Mouse (Mus musculus): ENCODE data around the gene Rhbg. TPM values are rescaled to one million over a fixed set of nuclear protein-coding genes. Genes with fewer than 3 reads are reported as not detected.
"Not testable (repeated sequence)": the region's sequence is repeated elsewhere in the genome, so short reads cannot be mapped to it uniquely, and the experiment has no call there.

Gene Rhbg
- polyA plus RNA-seq, 1 experiment from 2014 or later = 0.10 TPM

DNA sequence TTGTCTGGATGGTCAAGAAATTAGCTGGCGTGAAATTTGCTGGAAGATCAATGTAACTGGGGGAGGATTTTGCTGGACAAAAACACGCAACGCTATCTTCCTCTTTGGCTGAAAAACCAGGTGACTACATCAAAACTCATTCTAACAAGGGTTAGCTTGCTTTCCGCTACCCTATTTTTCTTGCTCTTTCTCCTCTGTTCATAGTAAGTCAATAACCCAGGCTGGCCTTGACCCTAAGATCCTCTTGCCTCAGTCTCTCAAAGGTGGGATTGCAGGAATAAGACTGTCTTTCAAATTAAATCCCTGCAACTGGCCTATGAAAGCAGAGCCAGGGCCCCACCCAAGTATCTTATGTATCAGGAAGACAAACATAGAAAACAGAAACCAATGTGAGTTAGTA is 32.6 kb upstream of the Rhbg start, which contains the start of gene Gm38392:
Gene Gm38392 (minus strand): TSS at position 101 of the 400 bp plus-strand sequence.
- no peak within 1 kb of the TSS for H3K4me2 ChIP-seq
- WGBS (ENCODE audit: insufficient replicate concordance) = 93% methylated on average over 4 of the region's 4 CpGs

DNA sequence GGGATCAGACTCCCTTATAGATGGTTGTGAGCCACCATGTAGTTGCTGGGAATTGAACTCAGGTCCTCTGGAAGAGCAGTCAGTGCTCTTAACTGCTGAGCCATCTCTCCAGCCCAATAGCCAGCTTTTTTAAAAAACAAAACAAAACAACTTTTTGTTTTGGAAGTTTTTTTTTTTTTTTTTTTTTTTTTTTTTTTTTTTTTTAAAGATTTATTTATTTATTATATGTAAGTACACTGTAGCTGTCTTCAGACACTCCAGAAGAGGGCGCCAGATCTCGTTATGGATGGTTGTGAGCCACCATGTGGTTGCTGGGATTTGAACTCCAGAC is 31.0 kb upstream of the Rhbg start:
- H3K4me1 ChIP-seq (ENCODE audit: control insufficient read depth, insufficient read depth, low read length); H3K27me3 ChIP-seq (ENCODE audit: control insufficient read depth, insufficient read depth, low read length); H3K9ac ChIP-seq (ENCODE audit: low read depth, low read length); ATAC-seq (replicated peaks; ENCODE audit: insufficient number of reproducible peaks, low FRiP score, low TSS enrichment); H3K36me3 ChIP-seq (ENCODE audit: control insufficient read depth, insufficient read depth, low read length); H3K27ac ChIP-seq (ENCODE audit: low read depth, low read length); H3K4me2 ChIP-seq; H3K9me3 ChIP-seq (replicated peaks; ENCODE audit: control insufficient read depth, low read length); H3K4me3 ChIP-seq (ENCODE audit: low read depth, low read length): not testable (repeated sequence)
- no CpG with 5 or more reads among the region's 2 CpGs for WGBS (ENCODE audit: insufficient replicate concordance)

More for the DNA sequence above, 32.6 kb upstream of the Rhbg start, which contains the start of gene Gm38392:
- Histone ChIP-seq H3K9ac (ENCODE audit: low read depth, low read length) (no peak within 1 kb of the TSS), H3K27me3 (ENCODE audit: control insufficient read depth, insufficient read depth, low read length) (no peaks in the 10 kb centered on the region), H3K36me3 (ENCODE audit: control insufficient read depth, insufficient read depth, low read length) (no peaks in the 10 kb centered on the region), H3K9me3 (replicated peaks; ENCODE audit: control insufficient read depth, low read length) (no peaks in the 10 kb centered on the region), H3K4me1 (ENCODE audit: control insufficient read depth, insufficient read depth, low read length) (no peaks in the 10 kb centered on the region), H3K27ac (ENCODE audit: low read depth, low read length) (no peak within 1 kb of the TSS), H3K4me3 (ENCODE audit: low read depth, low read length) (no peak within 1 kb of the TSS)
- no peak for ATAC-seq (replicated peaks; ENCODE audit: insufficient number of reproducible peaks, low FRiP score, low TSS enrichment)

DNA sequence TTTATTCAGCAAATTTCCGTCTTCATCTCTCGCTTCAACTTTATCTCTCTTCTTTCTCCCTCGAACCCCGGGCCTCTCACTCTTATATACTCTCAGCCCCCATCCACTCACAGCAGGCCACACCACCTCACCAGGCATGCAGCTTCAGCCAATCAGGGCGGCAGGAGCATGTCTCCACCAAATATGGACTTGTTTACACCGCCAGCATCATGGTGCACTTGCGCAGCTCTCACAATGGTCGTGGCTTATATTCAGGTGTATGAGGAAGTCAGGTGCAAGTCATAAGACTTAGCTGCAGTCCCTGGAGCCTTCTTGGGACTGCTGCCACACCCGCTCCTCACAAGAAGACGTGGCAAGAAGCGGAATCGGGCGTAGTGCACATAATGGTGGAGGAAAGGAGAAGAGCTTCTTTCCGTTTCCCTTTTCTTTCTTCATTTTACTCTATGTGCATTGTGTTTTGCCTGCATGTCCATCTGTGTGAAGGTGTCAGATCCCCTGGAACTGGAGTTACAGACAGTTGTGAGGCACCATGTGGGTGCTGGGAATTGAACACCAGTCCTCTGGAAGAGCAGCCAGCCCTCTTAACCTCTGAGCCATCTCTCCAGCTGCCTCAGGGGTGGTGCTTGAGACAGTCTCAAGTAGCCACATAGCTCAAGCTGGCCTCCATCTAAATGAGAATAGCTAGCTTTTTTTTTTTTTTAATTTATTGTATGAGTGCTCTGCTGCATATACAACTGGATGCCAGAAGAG is 30.5 kb upstream of the Rhbg start:
- WGBS (ENCODE audit: insufficient replicate concordance) = 90% methylated on average over 14 of the region's 14 CpGs
- H3K4me2 ChIP-seq; H3K9me3 ChIP-seq (replicated peaks; ENCODE audit: control insufficient read depth, low read length); H3K4me3 ChIP-seq (ENCODE audit: low read depth, low read length); H3K27ac ChIP-seq (ENCODE audit: low read depth, low read length); H3K36me3 ChIP-seq (ENCODE audit: control insufficient read depth, insufficient read depth, low read length); ATAC-seq (replicated peaks; ENCODE audit: insufficient number of reproducible peaks, low FRiP score, low TSS enrichment); H3K9ac ChIP-seq (ENCODE audit: low read depth, low read length); H3K27me3 ChIP-seq (ENCODE audit: control insufficient read depth, insufficient read depth, low read length); H3K4me1 ChIP-seq (ENCODE audit: control insufficient read depth, insufficient read depth, low read length): not testable (repeated sequence)

DNA sequence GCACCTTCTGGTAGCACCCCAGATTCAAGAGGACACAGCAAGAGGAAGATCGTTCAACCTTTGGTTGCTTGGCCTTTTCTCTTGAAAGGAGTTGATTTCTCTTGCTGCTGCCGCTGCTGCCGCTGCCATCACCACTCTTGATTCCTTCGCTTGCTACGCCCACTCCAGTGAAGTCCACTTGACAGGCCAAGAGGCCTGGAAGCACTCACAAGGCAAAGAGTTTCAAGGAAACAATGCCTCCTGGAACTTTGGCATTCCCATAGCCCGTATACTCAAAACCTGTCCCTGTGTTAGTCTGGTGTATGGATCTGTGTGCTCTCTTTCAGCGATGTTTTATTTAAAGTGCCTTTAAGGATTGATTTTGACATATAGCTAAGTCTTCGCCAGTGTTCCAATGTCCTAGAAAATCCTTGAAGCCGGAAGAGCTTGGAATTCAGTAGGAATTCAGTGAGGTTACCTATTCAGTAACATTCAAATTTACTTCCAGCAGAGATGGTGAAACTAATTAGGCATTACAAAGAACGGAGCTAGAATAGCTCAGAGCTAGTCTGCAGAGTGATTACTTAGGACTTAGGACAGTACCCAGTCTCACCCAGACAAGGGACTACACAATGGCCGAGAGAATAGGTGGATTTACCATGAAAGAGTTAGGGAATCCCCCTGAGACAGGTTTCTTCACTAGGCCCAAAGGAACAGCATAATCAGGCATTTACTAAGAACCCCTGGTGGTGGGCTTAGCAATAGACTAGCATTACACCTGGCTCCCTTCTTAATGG is 26.8 kb upstream of the Rhbg start:
- H3K36me3 ChIP-seq (ENCODE audit: control insufficient read depth, insufficient read depth, low read length); H3K4me3 ChIP-seq (ENCODE audit: low read depth, low read length); H3K27ac ChIP-seq (ENCODE audit: low read depth, low read length); H3K4me1 ChIP-seq (ENCODE audit: control insufficient read depth, insufficient read depth, low read length); H3K9me3 ChIP-seq (replicated peaks; ENCODE audit: control insufficient read depth, low read length); H3K27me3 ChIP-seq (ENCODE audit: control insufficient read depth, insufficient read depth, low read length); ATAC-seq (replicated peaks; ENCODE audit: insufficient number of reproducible peaks, low FRiP score, low TSS enrichment); H3K9ac ChIP-seq (ENCODE audit: low read depth, low read length); H3K4me2 ChIP-seq: not testable (repeated sequence)
- WGBS (ENCODE audit: insufficient replicate concordance) = 63% methylated on average over 11 of the region's 11 CpGs

DNA sequence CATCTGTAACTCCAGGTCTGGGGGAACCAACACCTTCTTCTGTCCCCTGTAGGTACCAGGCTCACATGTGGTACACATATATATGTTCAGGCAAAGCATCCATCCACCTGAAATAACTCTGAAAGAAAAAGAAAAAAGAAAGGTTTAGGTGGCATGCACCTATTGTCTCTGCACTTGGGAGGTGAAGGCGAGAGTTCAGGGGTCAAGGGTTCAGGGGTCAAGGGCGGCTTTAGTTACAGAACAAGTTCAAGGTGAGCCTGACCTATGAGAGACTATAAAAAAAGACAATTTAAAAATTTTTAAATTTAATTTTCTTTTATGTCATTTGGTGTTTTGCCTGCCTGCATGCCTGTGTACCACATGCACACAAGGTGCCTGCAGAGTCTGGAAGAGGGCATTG is 25.5 kb upstream of the Rhbg start:
- Histone ChIP-seq H3K27me3 (ENCODE audit: control insufficient read depth, insufficient read depth, low read length) (no peaks in the 10 kb centered on the region), H3K36me3 (ENCODE audit: control insufficient read depth, insufficient read depth, low read length) (no peaks in the 10 kb centered on the region), H3K9ac (ENCODE audit: low read depth, low read length) (no peak overlapping the region), H3K4me3 (ENCODE audit: low read depth, low read length) (no peak overlapping the region), H3K4me1 (ENCODE audit: control insufficient read depth, insufficient read depth, low read length) (no peaks in the 10 kb centered on the region), H3K27ac (ENCODE audit: low read depth, low read length) (no peak overlapping the region), H3K9me3 (replicated peaks; ENCODE audit: control insufficient read depth, low read length) (no peaks in the 10 kb centered on the region), H3K4me2 (no peak overlapping the region)
- ATAC-seq (replicated peaks; ENCODE audit: insufficient number of reproducible peaks, low FRiP score, low TSS enrichment) = no peak
- WGBS (ENCODE audit: insufficient replicate concordance) = 87% methylated on average over 2 of the region's 2 CpGs

DNA sequence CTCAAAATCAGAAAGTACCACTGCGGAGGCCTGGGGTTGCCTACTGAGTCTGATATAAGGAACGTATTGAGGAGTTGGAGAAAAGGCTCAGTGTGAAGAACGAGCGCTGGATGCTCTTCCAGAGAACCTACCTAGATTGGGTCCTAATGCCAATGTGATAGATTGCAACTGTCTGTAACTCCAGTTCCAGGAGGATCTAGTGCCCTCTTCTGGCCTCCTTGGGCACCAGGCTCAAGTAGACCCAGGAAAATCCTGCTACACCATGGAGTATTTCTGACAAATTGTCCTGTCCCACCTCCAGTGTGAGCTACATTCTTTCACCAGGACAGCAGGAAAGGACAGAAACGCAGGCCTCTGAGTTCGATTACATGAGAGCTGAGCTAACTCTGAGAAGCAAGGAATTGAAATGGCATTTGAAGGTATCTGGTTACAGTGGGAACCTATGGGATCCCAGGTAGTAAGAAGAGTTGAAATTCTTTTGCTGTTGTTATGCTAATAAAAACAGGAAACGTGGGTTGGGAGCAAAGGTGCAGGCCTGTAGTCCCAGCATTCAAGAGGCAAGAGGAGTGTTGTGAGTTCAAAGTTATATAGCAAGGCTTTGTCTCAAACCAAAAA is 22.1 kb upstream of the Rhbg start:
- no peak overlapping the region for H3K9ac ChIP-seq (ENCODE audit: low read depth, low read length)
- H3K36me3 ChIP-seq (ENCODE audit: control insufficient read depth, insufficient read depth, low read length) = no peaks in the 10 kb centered on the region
- H3K4me3 ChIP-seq (ENCODE audit: low read depth, low read length) = no peak overlapping the region
- H3K4me1 ChIP-seq (ENCODE audit: control insufficient read depth, insufficient read depth, low read length) = no peaks in the 10 kb centered on the region
- H3K27ac ChIP-seq (ENCODE audit: low read depth, low read length) = no peak overlapping the region
- H3K9me3 ChIP-seq (replicated peaks; ENCODE audit: control insufficient read depth, low read length) = no peaks in the 10 kb centered on the region
- WGBS (ENCODE audit: insufficient replicate concordance) = 32% methylated on average over 7 of the region's 7 CpGs
- no peak overlapping the region for H3K4me2 ChIP-seq
- ATAC-seq (replicated peaks; ENCODE audit: insufficient number of reproducible peaks, low FRiP score, low TSS enrichment) = no peak
- H3K27me3 ChIP-seq (ENCODE audit: control insufficient read depth, insufficient read depth, low read length) = no peaks in the 10 kb centered on the region

DNA sequence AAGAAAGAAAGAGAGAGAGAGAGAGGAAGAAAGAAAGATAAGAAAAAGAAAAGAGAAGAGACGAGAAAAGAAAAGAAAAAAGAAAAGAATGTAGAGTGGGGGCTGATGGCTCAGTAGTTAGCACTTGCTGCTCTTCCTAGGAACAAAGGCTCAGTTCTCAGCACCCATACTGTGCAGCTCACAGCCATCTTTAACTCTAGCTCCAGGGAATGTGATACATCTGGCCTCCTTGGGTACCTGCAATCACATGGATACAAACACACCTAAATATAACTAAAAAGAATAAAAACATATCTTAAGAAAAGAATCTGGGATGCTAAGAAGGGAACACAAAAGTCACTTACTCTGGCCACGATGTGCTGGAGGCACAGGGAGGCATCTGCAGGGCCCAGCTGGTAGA is 21.6 kb upstream of the Rhbg start:
- H3K27me3 ChIP-seq (ENCODE audit: control insufficient read depth, insufficient read depth, low read length) = no peaks in the 10 kb centered on the region
- no peak for ATAC-seq (replicated peaks; ENCODE audit: insufficient number of reproducible peaks, low FRiP score, low TSS enrichment)
- no peak overlapping the region for H3K9ac ChIP-seq (ENCODE audit: low read depth, low read length)
- H3K4me3 ChIP-seq (ENCODE audit: low read depth, low read length) = no peak overlapping the region
- H3K27ac ChIP-seq (ENCODE audit: low read depth, low read length) = no peak overlapping the region
- WGBS (ENCODE audit: insufficient replicate concordance) = 78% methylated on average over 2 of the region's 2 CpGs
- no peaks in the 10 kb centered on the region for H3K36me3 ChIP-seq (ENCODE audit: control insufficient read depth, insufficient read depth, low read length)
- no peaks in the 10 kb centered on the region for H3K4me1 ChIP-seq (ENCODE audit: control insufficient read depth, insufficient read depth, low read length)
- H3K4me2 ChIP-seq = no peak overlapping the region
- no peaks in the 10 kb centered on the region for H3K9me3 ChIP-seq (replicated peaks; ENCODE audit: control insufficient read depth, low read length)

DNA sequence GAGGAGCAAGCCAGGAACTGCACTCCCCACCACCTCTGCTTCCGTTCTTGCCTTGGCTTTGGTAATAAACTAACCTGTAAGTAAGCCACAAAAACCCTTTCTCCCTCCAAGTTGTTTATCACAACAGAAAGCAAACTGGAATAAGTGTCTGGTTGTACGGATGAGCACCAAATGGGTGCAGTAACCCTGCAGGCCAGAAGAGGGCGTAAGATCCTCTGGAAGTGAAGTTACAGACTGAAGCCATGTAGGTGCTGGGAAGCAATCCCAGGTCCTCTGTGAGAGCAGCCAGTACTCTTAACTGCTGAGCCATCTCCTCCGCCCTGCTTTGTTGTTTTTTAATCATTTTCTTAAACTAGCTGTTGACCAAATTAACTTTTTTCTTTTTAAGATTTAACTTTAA is 19.5 kb upstream of the Rhbg start:
- ATAC-seq (replicated peaks; ENCODE audit: insufficient number of reproducible peaks, low FRiP score, low TSS enrichment) = no peak
- H3K36me3 ChIP-seq (ENCODE audit: control insufficient read depth, insufficient read depth, low read length) = no peaks in the 10 kb centered on the region
- H3K4me3 ChIP-seq (ENCODE audit: low read depth, low read length) = no peak overlapping the region
- no peaks in the 10 kb centered on the region for H3K4me1 ChIP-seq (ENCODE audit: control insufficient read depth, insufficient read depth, low read length)
- H3K9ac ChIP-seq (ENCODE audit: low read depth, low read length) = no peak overlapping the region
- no peaks in the 10 kb centered on the region for H3K27me3 ChIP-seq (ENCODE audit: control insufficient read depth, insufficient read depth, low read length)
- H3K27ac ChIP-seq (ENCODE audit: low read depth, low read length) = no peak overlapping the region
- H3K4me2 ChIP-seq = no peak overlapping the region
- no peaks in the 10 kb centered on the region for H3K9me3 ChIP-seq (replicated peaks; ENCODE audit: control insufficient read depth, low read length)
- WGBS (ENCODE audit: insufficient replicate concordance) = 91% methylated on average over 4 of the region's 4 CpGs
